Mouse (Mus musculus): ENCODE results near the gene Kng2. TPM values are rescaled to one million over a fixed set of nuclear protein-coding genes. Genes with fewer than 3 reads are reported as not detected.
A peak's percentile ranks its signal among the peaks of the same experiment; 100 is the strongest.
"Not testable (repeated sequence)": the region's sequence is repeated elsewhere in the genome, so short reads cannot be mapped to it uniquely, and the experiment has no call there.

The Kng2 gene
- 7.6 TPM for polyA plus RNA-seq (2021)

- DNase-seq (ENCODE audit: low read depth, low spot score); CTCF ChIA-PET; POLR2A ChIA-PET; in situ Hi-C loops (cut with MboI; ENCODE audit: low pct_unique_long_range_greater_than_20kb); H3K27me3 ChIP-seq: not testable (repeated sequence)
- ATAC-seq, result peak; percentile 61
Observed at GRCm38 (mm10) chr16:23028966-23029600, at the start of gene Kng2. Gene Kng2, minus strand, starts transcription at chr16:23029482.

GRCm38 (mm10) chr16:23077516-23077915 lies 48.2 kb upstream of the Kng2 start:
- H3K27me3 ChIP-seq, result peaks cover 14% of the 10 kb centered on the region
- DNase-seq (ENCODE audit: low read depth, low spot score); POLR2A ChIA-PET; ATAC-seq; CTCF ChIA-PET: not testable (repeated sequence)
- in situ Hi-C loops (cut with MboI; ENCODE audit: low pct_unique_long_range_greater_than_20kb), result loop anchor here (25.0 kb wide), 1 partner anchor 835 kb away; no protein-coding TSS in a partner anchor

GRCm38 (mm10) chr16:23060781-23061325 lies 31.6 kb upstream of the Kng2 start:
- ATAC-seq; POLR2A ChIA-PET; DNase-seq (ENCODE audit: low read depth, low spot score); CTCF ChIA-PET; H3K27me3 ChIP-seq: not testable (repeated sequence)
- in situ Hi-C loops (cut with MboI; ENCODE audit: low pct_unique_long_range_greater_than_20kb), result loop anchor here (5.0 kb wide), 1 partner anchor 39 kb away; no protein-coding TSS in a partner anchor

- POLR2A ChIA-PET; ATAC-seq; H3K27me3 ChIP-seq; DNase-seq (ENCODE audit: low read depth, low spot score); CTCF ChIA-PET: not testable (repeated sequence)
- in situ Hi-C loops (cut with MboI; ENCODE audit: low pct_unique_long_range_greater_than_20kb), result loop anchor here (5.0 kb wide), 1 partner anchor 37 kb away; no protein-coding TSS in a partner anchor
Observed at GRCm38 (mm10) chr16:23059630-23060029, 30.3 kb upstream of the Kng2 start.

GRCm38 (mm10) chr16:23057668-23058447 lies 28.6 kb upstream of the Kng2 start, which contains the start of gene Kng1:
Gene Kng1, plus strand, starts transcription at chr16:23057865.
- POLR2A ChIA-PET; in situ Hi-C loops (cut with MboI; ENCODE audit: low pct_unique_long_range_greater_than_20kb); DNase-seq (ENCODE audit: low read depth, low spot score); CTCF ChIA-PET; H3K27me3 ChIP-seq; ATAC-seq: not testable (repeated sequence)

GRCm38 (mm10) chr16:23046319-23046718 lies 17.0 kb upstream of the Kng2 start:
- H3K27me3 ChIP-seq, result no peaks in the 10 kb centered on the region
- DNase-seq (ENCODE audit: low read depth, low spot score), result no peak
- ChIA-PET POLR2A (no interaction called here), CTCF (interaction anchor here (1.0 to 2.2 kb wide), 4 partner anchors 26 to 171 kb away, joined by 3 to 14 read pairs (median 4); no protein-coding TSS in a partner anchor)
- ATAC-seq, result no peak
- TF ChIP-seq CTCF (IDR thresholded peaks at IDR 0.05), result peak; percentile 77
- in situ Hi-C loops (cut with MboI; ENCODE audit: low pct_unique_long_range_greater_than_20kb), result loop anchor here (5.0 kb wide), 1 partner anchor 484 kb away; no protein-coding TSS in a partner anchor

GRCm38 (mm10) chr16:23040876-23041275 lies 11.6 kb upstream of the Kng2 start:
- ChIA-PET CTCF (no interaction called here), POLR2A (no interaction called here)
- in situ Hi-C loops (cut with MboI; ENCODE audit: low pct_unique_long_range_greater_than_20kb), result no loop called here
- no peak for DNase-seq (ENCODE audit: low read depth, low spot score)
- H3K27me3 ChIP-seq, result no peaks in the 10 kb centered on the region
- no peak for TF ChIP-seq CTCF (IDR thresholded peaks at IDR 0.05)
- no peak for ATAC-seq

- DNase-seq (ENCODE audit: low read depth, low spot score) (no peak), ATAC-seq (no peak)
- no peaks in the 10 kb centered on the region for H3K27me3 ChIP-seq
- in situ Hi-C loops (cut with MboI; ENCODE audit: low pct_unique_long_range_greater_than_20kb), result no loop called here
- ChIA-PET POLR2A (no interaction called here), CTCF (no interaction called here)
- no peak for TF ChIP-seq CTCF (IDR thresholded peaks at IDR 0.05)
Observed at GRCm38 (mm10) chr16:23039281-23039680, 10.0 kb upstream of the Kng2 start.

GRCm38 (mm10) chr16:23037744-23038143 lies 8.5 kb upstream of the Kng2 start:
- ChIA-PET CTCF (no interaction called here), POLR2A (no interaction called here)
- ATAC-seq (no peak), DNase-seq (ENCODE audit: low read depth, low spot score) (no peak)
- TF ChIP-seq CTCF (IDR thresholded peaks at IDR 0.05), result no peak
- in situ Hi-C loops (cut with MboI; ENCODE audit: low pct_unique_long_range_greater_than_20kb), result no loop called here
- no peaks in the 10 kb centered on the region for H3K27me3 ChIP-seq

- CTCF ChIA-PET, result no interaction called here
- POLR2A ChIA-PET, result interaction anchor here (0.7 kb wide), 1 partner anchor 9 kb away, joined by 3 read pairs; no protein-coding TSS in a partner anchor
- H3K27me3 ChIP-seq, result no peaks in the 10 kb centered on the region
- DNase-seq (ENCODE audit: low read depth, low spot score) (no peak), ATAC-seq (no peak)
- no peak for TF ChIP-seq CTCF (IDR thresholded peaks at IDR 0.05)
- in situ Hi-C loops (cut with MboI; ENCODE audit: low pct_unique_long_range_greater_than_20kb), result no loop called here
Observed at GRCm38 (mm10) chr16:23033673-23034072, 4.4 kb upstream of the Kng2 start.
